Mouse (Mus musculus): ENCODE results near the gene Fam81b.

Gene Fam81b

DNA sequence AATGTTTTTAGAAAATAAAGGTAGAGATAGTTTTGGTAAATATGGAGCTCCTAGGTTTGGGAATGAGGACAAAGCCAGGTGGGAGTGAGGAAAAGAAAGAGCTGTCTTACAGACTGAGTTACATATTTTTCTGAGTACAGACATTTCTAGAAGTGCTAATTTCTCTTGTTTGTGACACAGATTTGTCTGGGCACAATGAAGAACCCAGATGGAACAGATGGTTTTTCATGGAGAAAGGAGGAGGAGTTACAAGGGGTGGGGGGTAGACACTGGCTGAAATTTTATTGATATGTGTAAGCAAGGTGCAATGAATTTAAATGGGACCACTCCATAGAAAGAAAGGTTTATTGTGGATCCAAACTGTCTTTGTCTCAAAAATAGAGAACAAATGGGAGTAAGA lies 109.9 kb downstream of the Fam81b start:
- DNase-seq (ENCODE audit: low spot score), result no peak

- DNase-seq (ENCODE audit: low spot score), result no peak
Measured at GRCm38 (mm10) chr13:76190273-76190672, 114.6 kb downstream of the Fam81b start.

DNA sequence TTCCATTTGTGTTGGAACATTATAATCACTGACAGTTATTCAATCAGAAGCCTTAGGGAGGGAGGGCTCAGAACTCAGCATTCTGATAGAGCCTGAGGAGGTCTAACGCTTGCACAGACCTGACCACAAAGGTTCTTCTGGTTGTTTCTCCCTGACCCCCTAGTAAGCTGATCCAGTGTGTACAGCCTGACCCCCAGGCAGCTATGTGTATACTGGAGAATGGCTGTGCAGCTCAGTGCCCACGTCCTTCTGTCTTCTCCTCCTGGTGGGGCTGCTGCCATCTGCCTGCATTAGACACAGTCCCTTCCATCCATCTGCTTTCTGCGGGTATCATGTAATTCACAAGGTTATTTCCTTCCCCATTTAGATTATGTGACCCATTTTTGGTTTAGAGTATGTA lies 115.7 kb downstream of the Fam81b start:
- DNase-seq (ENCODE audit: low spot score), result no peak

DNA sequence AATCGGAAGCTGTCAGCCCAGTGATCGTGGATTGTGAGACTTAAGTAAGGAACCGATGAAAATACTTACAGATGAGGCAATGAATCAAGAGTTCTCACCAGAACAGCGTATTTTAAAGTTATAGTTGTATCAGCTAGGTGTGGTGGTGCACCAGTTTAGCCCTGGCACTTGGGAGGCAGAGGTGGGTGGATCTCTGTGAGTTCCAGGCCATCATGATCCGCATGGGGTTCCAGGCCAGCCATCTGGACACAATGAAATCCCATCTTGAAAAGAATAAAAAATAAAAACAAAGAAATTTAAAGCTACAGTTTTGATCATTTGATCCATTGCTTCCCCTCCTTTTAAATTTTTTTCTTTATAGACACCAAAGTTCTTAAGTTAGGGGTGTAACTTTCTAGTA lies 117.2 kb downstream of the Fam81b start:
- DNase-seq (ENCODE audit: low spot score), result no peak

- no peak for DNase-seq (ENCODE audit: low spot score)
Measured at GRCm38 (mm10) chr13:76178700-76179099, 126.2 kb downstream of the Fam81b start.

GRCm38 (mm10) chr13:76174297-76174696 lies 130.6 kb downstream of the Fam81b start:
- DNase-seq (ENCODE audit: low spot score), result no peak

DNA sequence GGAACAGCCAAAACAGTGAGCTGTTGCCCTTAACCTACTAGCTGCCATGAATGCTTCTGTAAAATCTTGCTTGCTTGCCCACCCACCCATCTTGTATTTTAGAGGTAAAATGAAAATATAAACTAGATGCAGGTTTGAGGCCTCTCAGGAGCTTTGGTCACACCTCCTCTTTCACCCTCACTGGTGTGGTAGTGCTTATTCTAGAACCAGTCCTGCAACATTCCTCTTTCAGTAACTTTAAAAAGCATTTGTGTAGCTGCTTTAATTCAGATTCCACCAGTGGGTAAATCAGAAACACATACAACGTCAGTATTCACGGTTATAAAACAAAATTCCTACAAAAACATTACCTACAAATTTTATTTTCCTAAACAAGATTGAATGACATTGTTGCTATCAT lies 144.3 kb downstream of the Fam81b start:
- no peak for DNase-seq (ENCODE audit: low spot score)

- no peak for DNase-seq (ENCODE audit: low spot score)
Measured at GRCm38 (mm10) chr13:76157508-76157907, 147.4 kb downstream of the Fam81b start.

DNA sequence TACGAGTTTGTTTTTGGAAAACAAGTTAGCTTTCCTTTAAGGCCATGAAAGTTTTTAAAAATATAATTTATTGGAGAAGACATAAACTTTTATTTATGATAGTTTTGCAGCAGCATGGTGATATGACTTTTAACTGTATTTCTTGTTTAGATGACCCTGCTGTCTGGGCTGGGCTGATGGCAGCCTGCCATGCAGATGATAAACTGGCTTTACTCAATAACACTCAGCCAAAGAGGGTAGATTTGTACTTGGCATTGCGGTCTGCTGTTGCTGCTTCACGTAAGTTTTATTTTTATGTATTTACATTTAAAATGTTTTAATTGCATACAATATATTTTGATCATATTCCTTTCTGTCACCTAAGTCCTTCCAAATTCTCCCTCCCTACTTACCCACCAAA lies 147.8 kb downstream of the Fam81b start:
- no peak for DNase-seq (ENCODE audit: low spot score)

Measured in MN1 (cell line).